Mouse (Mus musculus): ENCODE results near the gene R3hdml. TPM values are rescaled to one million over a fixed set of nuclear protein-coding genes. Genes with fewer than 3 reads are reported as not detected.
"Not testable (repeated sequence)": the region's sequence is repeated elsewhere in the genome, so short reads cannot be mapped to it uniquely, and the experiment has no call there.

Gene R3hdml
- polyA plus RNA-seq, 1 experiment, result not detected

DNA sequence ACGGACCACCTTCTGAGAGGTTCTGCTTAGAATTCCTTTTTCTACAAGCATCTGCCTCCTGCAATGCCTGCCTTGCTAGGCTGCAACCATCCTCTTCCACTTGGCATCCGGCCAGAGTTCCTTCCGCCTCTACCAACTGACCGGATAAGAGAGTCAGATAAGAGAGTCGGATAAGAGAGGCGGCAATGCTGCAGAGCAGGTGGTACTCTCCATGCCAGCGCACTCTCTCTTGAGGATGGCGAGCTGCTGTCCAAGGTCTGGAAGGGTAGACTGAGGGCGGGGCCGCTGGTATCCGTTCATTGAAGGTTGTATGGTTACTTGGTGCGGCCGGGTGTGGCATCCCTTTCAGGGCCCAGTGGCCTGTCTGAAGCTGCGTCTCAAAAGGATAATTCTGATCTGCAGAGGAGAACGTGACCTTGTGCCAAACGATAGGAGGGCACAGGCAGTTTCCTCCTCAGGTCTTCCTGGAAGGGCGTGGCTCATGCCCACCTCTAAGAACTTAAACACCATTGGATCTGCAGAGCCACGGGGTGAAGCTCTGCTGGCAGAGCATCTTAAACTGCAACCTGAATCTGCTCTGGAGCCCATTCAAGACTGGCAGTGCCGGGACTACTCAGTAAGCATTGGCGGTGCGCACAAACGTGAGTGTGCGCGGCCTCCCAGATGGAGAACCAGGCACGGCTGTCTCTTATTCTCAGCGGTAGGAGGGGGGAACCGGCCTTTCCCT is 33.4 kb upstream of the R3hdml start:
- H3K4me1 ChIP-seq (ENCODE audit: control insufficient read depth, insufficient read depth, low read length), result no peaks in the 10 kb centered on the region
- 36% methylated on average over 27 of the region's 27 CpGs for WGBS
- H3K4me3 ChIP-seq (replicated peaks; ENCODE audit: control insufficient read depth, low read depth, low read length), result no peak overlapping the region
- TF ChIP-seq CTCF (IDR thresholded peaks at IDR 0.05; ENCODE audit: control insufficient read depth, insufficient read depth, low read length) (no peak), POLR2A (IDR thresholded peaks at IDR 0.05; ENCODE audit: borderline replicate concordance, control insufficient read depth, low read depth, low read length) (no peak)
- no peak overlapping the region for H3K27ac ChIP-seq (ENCODE audit: control insufficient read depth, insufficient read depth, low read depth, low read length, poor library complexity)

DNA sequence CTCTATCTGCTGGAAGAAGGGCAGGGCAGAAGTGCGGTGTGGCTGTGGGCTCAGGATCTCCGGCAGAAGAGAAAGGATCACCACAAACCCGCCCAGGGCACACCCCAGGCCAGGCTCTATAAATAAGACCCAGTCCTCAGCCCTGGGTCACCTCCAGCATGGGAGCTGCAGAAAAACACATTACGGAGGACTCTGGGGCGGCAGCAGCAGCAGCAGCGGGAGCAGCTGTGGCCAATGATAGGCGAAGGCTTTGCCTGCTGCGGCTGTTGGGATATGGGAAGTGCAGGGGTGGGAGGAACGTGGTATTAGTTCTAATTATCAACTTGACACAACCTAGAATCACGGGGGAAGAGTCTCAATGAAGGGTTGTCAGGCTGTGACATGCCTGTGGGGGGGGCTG is 32.7 kb upstream of the R3hdml start:
- Histone ChIP-seq H3K27ac (ENCODE audit: control insufficient read depth, insufficient read depth, low read depth, low read length, poor library complexity) (no peak overlapping the region), H3K4me1 (ENCODE audit: control insufficient read depth, insufficient read depth, low read length) (no peaks in the 10 kb centered on the region), H3K4me3 (replicated peaks; ENCODE audit: control insufficient read depth, low read depth, low read length) (no peak overlapping the region)
- TF ChIP-seq CTCF (IDR thresholded peaks at IDR 0.05; ENCODE audit: control insufficient read depth, insufficient read depth, low read length), result no peak
- TF ChIP-seq POLR2A (IDR thresholded peaks at IDR 0.05; ENCODE audit: borderline replicate concordance, control insufficient read depth, low read depth, low read length), result no peak
- WGBS, result 35% methylated on average over 10 of the region's 10 CpGs

- no peak for TF ChIP-seq CTCF (IDR thresholded peaks at IDR 0.05; ENCODE audit: control insufficient read depth, insufficient read depth, low read length)
- no peak for TF ChIP-seq POLR2A (IDR thresholded peaks at IDR 0.05; ENCODE audit: borderline replicate concordance, control insufficient read depth, low read depth, low read length)
- no peak overlapping the region for H3K27ac ChIP-seq (ENCODE audit: control insufficient read depth, insufficient read depth, low read depth, low read length, poor library complexity)
- H3K4me3 ChIP-seq (replicated peaks; ENCODE audit: control insufficient read depth, low read depth, low read length), result no peak overlapping the region
- WGBS, result 83% methylated on average over 8 of the region's 8 CpGs
- no peaks in the 10 kb centered on the region for H3K4me1 ChIP-seq (ENCODE audit: control insufficient read depth, insufficient read depth, low read length)
These were observed 31.5 kb upstream of the R3hdml start for GRCm38 (mm10) chr2:163460622-163461021.

DNA sequence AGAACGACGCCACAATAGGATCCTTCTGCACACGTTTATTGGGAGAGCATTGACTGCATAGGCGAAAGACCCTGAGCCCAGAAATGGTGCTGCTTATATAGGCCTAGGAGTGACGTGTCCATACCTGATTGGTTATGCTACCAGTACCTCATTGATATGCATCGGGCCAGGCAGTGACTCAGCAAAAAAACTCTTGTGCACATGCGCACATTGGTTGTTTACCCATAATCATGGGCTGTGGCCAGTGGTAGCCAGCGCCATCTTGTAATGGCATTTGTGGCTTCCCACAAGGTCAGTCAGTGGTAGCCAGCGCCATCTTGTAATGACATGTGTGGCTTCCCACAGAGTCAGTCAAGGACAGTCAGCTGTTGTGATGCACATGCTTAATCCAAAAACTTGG is 30.8 kb upstream of the R3hdml start:
- WGBS, result 77% methylated on average over 9 of the region's 9 CpGs
- H3K4me3 ChIP-seq (replicated peaks; ENCODE audit: control insufficient read depth, low read depth, low read length); H3K4me1 ChIP-seq (ENCODE audit: control insufficient read depth, insufficient read depth, low read length); H3K27ac ChIP-seq (ENCODE audit: control insufficient read depth, insufficient read depth, low read depth, low read length, poor library complexity): not testable (repeated sequence)

- TF ChIP-seq CTCF (IDR thresholded peaks at IDR 0.05; ENCODE audit: control insufficient read depth, insufficient read depth, low read length) (no peak), POLR2A (IDR thresholded peaks at IDR 0.05; ENCODE audit: borderline replicate concordance, control insufficient read depth, low read depth, low read length) (no peak)
- 73% methylated on average over 5 of the region's 5 CpGs for WGBS
- Histone ChIP-seq H3K27ac (ENCODE audit: control insufficient read depth, insufficient read depth, low read depth, low read length, poor library complexity) (no peak overlapping the region), H3K4me3 (replicated peaks; ENCODE audit: control insufficient read depth, low read depth, low read length) (no peak overlapping the region), H3K4me1 (ENCODE audit: control insufficient read depth, insufficient read depth, low read length) (no peaks in the 10 kb centered on the region)
These were observed 29.7 kb upstream of the R3hdml start for GRCm38 (mm10) chr2:163462386-163462785.

- no peak overlapping the region for H3K4me3 ChIP-seq (replicated peaks; ENCODE audit: control insufficient read depth, low read depth, low read length)
- 76% methylated on average over 11 of the region's 11 CpGs for WGBS
- no peaks in the 10 kb centered on the region for H3K4me1 ChIP-seq (ENCODE audit: control insufficient read depth, insufficient read depth, low read length)
- no peak overlapping the region for H3K27ac ChIP-seq (ENCODE audit: control insufficient read depth, insufficient read depth, low read depth, low read length, poor library complexity)
- no peak for TF ChIP-seq POLR2A (IDR thresholded peaks at IDR 0.05; ENCODE audit: borderline replicate concordance, control insufficient read depth, low read depth, low read length)
- TF ChIP-seq CTCF (IDR thresholded peaks at IDR 0.05; ENCODE audit: control insufficient read depth, insufficient read depth, low read length), result no peak
These were observed 29.3 kb upstream of the R3hdml start for GRCm38 (mm10) chr2:163462801-163463200.

- H3K4me3 ChIP-seq (replicated peaks; ENCODE audit: control insufficient read depth, low read depth, low read length), result no peak overlapping the region
- TF ChIP-seq POLR2A (IDR thresholded peaks at IDR 0.05; ENCODE audit: borderline replicate concordance, control insufficient read depth, low read depth, low read length) (no peak), CTCF (IDR thresholded peaks at IDR 0.05; ENCODE audit: control insufficient read depth, insufficient read depth, low read length) (no peak)
- WGBS, result 66% methylated on average over 10 of the region's 10 CpGs
- H3K27ac ChIP-seq (ENCODE audit: control insufficient read depth, insufficient read depth, low read depth, low read length, poor library complexity), result no peak overlapping the region
- no peaks in the 10 kb centered on the region for H3K4me1 ChIP-seq (ENCODE audit: control insufficient read depth, insufficient read depth, low read length)
These were observed 28.8 kb upstream of the R3hdml start for GRCm38 (mm10) chr2:163463251-163463769.

DNA sequence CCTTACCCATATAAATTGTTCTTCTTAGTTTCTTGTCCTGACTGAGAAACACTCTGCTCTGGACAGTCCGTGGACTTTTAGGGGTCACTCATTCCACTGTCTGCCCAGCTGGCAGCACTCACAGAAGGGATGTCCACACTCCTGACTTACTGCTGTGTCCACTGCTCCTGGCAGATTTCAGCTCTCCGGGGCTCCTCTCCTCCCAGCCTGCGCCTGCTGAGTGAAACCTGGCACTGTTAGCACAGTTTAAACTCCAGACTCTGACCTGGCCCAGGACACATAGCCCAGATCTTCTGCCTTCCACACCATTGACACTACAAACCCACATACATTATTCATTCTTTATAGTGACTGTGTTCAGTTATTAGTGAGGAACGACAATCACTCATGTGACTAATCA is 28.1 kb upstream of the R3hdml start:
- Histone ChIP-seq H3K27ac (ENCODE audit: control insufficient read depth, insufficient read depth, low read depth, low read length, poor library complexity) (no peak overlapping the region), H3K4me3 (replicated peaks; ENCODE audit: control insufficient read depth, low read depth, low read length) (no peak overlapping the region), H3K4me1 (ENCODE audit: control insufficient read depth, insufficient read depth, low read length) (no peaks in the 10 kb centered on the region)
- no peak for TF ChIP-seq CTCF (IDR thresholded peaks at IDR 0.05; ENCODE audit: control insufficient read depth, insufficient read depth, low read length)
- no peak for TF ChIP-seq POLR2A (IDR thresholded peaks at IDR 0.05; ENCODE audit: borderline replicate concordance, control insufficient read depth, low read depth, low read length)
- WGBS, result 76% methylated on average over 4 of the region's 4 CpGs

DNA sequence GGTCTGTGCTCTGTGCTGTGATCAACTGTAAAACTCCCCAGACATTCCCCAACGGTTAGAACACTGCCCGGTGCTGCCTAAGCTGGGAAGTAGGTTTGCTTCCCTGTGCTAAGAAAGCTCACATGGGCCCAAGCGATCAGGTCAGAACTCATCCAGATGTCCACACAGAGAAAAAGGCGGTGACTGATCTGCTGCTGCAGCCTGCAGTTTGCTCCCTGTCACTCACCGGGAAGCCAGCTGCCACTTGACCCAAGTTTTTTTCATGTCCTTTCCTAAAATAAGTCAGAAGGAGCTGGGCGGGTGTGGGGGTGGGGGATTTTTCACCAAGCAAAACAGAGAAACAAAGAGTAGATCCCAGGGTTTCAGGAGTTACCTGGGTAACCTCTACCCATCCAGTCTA is 27.6 kb upstream of the R3hdml start:
- TF ChIP-seq POLR2A (IDR thresholded peaks at IDR 0.05; ENCODE audit: borderline replicate concordance, control insufficient read depth, low read depth, low read length) (no peak), CTCF (IDR thresholded peaks at IDR 0.05; ENCODE audit: control insufficient read depth, insufficient read depth, low read length) (no peak)
- Histone ChIP-seq H3K27ac (ENCODE audit: control insufficient read depth, insufficient read depth, low read depth, low read length, poor library complexity) (no peak overlapping the region), H3K4me3 (replicated peaks; ENCODE audit: control insufficient read depth, low read depth, low read length) (no peak overlapping the region), H3K4me1 (ENCODE audit: control insufficient read depth, insufficient read depth, low read length) (no peaks in the 10 kb centered on the region)
- WGBS, result 81% methylated on average over 6 of the region's 6 CpGs
